Mouse (Mus musculus) bone marrow, adult 2 months (tissue): ENCODE measurements around the gene Clec9a.

Experiments
- CTCF ChIP-seq: fragments of 200-500 bp; IDR thresholded peaks from 2 replicates; pipeline ENCODE4 v1.5.1; 2011; ENCODE audit warnings: low read length, control low read depth; ENCODE audit not compliant: control insufficient read depth, insufficient read depth
- POLR2A ChIP-seq: fragments of 200-500 bp; IDR thresholded peaks from 2 replicates; pipeline ENCODE4 v1.6.1; 2011; ENCODE audit warnings: low read depth, mild to moderate bottlenecking, control low read depth, low read length, borderline replicate concordance; ENCODE audit not compliant: control insufficient read depth

- TF ChIP-seq POLR2A (no peak), CTCF (no peak)
These were observed 8.7 kb upstream of the Clec9a start for GRCm38 (mm10) chr6:129399945-129400344.
